Mouse (Mus musculus) neutrophil, adult 65 days (primary cell): ENCODE results near the gene Gm20721. TPM values are rescaled to one million over a fixed set of nuclear protein-coding genes. Genes with fewer than 3 reads are reported as not detected.

Experiments used
- total RNA-seq: library from RNA; stranded (reverse); gene quantifications from 2 replicates; pipeline ENCODE4 v1.2.4, GENCODE M21; 2023

Gene Gm20721
- total RNA-seq, result not detected in 2 replicates

GRCm38 (mm10) chr2:174346612-174346998 is at the start of gene Gm20721:
TSS of gene Gm20721 (minus strand) at chr2:174346712.

GRCm38 (mm10) chr2:174284011-174284410 is 62.5 kb downstream of the Gm20721 start, which contains the start of gene Gnas:
TSS of gene Gnas (plus strand) at chr2:174284320.

Other genes starting within 250 kb of the Gm20721 start
- 20.9 and 24.0 TPM in 2 replicates for gene Npepl1, start 236.4 kb downstream of the Gm20721 start, total RNA-seq
- 296 and 321 TPM in 2 replicates for gene Gnas, start 62.4 kb downstream of the Gm20721 start, total RNA-seq
- gene Nelfcd, start 69.1 kb upstream of the Gm20721 start, total RNA-seq, result 34.8 and 42.0 TPM in 2 replicates
- 129 and 155 TPM in 2 replicates for gene Ctsz, start 92.3 kb upstream of the Gm20721 start, total RNA-seq
- gene Tubb1, start 104.0 kb upstream of the Gm20721 start, total RNA-seq, result 0.35 TPM in 1 of 2 replicates, not detected in the other
- gene Atp5e, start 117.4 kb upstream of the Gm20721 start, total RNA-seq, result 125 and 143 TPM in 2 replicates
- 49.2 and 57.9 TPM in 2 replicates for gene Prelid3b, start 126.4 kb upstream of the Gm20721 start, total RNA-seq